Mouse (Mus musculus) heart, adult 10 weeks (tissue): Measurements from ENCODE around the gene Kcna2. TPM values are rescaled to one million over a fixed set of nuclear protein-coding genes. Genes with fewer than 3 reads are reported as not detected.

ENCODE experiments used
- polyA plus RNA-seq: library from polyadenylated mRNA; stranded (reverse); fragments of 350-450 nt; fragmentation: Illumina TruSeq; extraction: RNeasy Lipid Tissue Mini Kit (QIAGEN cat#74804); gene quantifications from one replicate; pipeline ENCODE4 v1.2.3, GENCODE M21; 2014; ENCODE audit warnings: low read depth, low replicate concordance

Kcna2 gene
- polyA plus RNA-seq, result 1.3 TPM

DNA sequence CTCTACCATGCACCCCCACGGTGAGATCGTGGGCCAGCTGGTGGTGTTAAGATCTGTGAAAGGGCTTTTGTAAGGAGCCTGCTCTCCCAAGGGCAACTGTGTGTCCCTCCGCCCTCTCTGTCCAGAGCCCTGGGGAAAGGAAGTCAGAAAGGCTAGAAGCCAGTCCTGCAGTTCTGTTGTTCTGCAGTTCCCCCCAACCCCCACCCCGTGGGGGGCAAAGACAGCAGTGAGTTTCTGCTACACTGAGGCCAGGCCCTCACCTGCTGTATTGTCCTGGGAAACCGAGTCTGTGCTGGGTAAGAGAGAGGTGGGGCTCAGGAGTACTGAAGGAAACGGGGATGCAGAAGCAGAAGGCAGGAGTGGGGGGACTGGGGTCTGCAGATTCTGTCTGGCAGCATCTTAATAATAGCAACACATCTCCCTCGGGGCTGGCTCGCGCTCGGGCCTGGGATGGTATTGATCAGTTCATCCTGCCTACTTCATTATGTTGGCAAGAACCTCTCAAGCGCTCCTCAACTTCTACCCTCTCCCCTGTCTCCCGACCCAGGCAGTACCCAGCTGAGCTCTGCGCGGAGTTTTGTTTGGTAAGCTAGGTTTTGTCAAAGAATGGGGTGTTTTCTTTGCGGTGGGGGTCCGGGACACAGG, at the start of gene Kcna2:
TSS of gene Kcna2 (plus strand) at position 336 of the 645 bp plus-strand sequence.

Other genes with a start within 250 kb of the Kcna2 start
- not detected for gene Kcna3, start 65.0 kb upstream of the Kcna2 start, polyA plus RNA-seq
- gene Kcna10, start 81.9 kb downstream of the Kcna2 start, polyA plus RNA-seq, result not detected
- not detected for gene Cym, start 120.6 kb downstream of the Kcna2 start, polyA plus RNA-seq
- gene A630076J17Rik, start 129.5 kb downstream of the Kcna2 start, polyA plus RNA-seq, result not detected
- not detected for gene Prok1, start 138.6 kb downstream of the Kcna2 start, polyA plus RNA-seq
- gene Lamtor5, start 177.7 kb downstream of the Kcna2 start, polyA plus RNA-seq, result 110 TPM
- not detected for gene Slc16a4, start 190.1 kb downstream of the Kcna2 start, polyA plus RNA-seq
- 8.9 TPM for gene Rbm15, start 232.5 kb downstream of the Kcna2 start, polyA plus RNA-seq